Mouse (Mus musculus): Measurements from ENCODE around the gene Zfp800. TPM values are rescaled to one million over a fixed set of nuclear protein-coding genes. Genes with fewer than 3 reads are reported as not detected.

Gene Zfp800
- total RNA-seq, 2 experiments from 2014 or later = 20.9 to 24.5 TPM

DNA sequence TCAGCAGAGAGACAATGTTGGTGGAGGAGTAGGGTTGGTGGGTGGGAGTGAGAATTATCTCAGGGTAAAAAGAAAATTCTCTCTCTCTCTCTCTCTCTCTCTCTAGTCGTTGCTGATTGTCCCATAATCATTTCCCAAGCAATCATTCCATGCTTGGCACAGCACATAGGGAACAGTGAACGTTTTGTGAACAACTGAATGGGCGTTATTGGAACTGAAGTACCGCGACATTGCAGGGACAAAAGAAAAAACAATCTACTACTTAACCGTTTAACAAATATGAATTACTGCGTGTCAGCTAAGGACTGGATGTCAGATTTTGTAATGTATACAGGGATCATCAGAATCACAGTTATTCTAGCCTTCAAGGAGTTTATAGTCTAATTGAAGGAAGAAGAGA, 102.2 kb downstream of the Zfp800 start:
- intact Hi-C loops (cut with DNase I) = no loop called here
- DNase-seq (ENCODE audit: extremely low spot score in 1 of 2, low spot score in 2 of 2) = no peak
- H3K27ac ChIP-seq = no peak overlapping the region
- no peak for TF ChIP-seq CTCF (IDR thresholded peaks at IDR 0.05)
- H3K4me3 ChIP-seq = no peak overlapping the region

DNA sequence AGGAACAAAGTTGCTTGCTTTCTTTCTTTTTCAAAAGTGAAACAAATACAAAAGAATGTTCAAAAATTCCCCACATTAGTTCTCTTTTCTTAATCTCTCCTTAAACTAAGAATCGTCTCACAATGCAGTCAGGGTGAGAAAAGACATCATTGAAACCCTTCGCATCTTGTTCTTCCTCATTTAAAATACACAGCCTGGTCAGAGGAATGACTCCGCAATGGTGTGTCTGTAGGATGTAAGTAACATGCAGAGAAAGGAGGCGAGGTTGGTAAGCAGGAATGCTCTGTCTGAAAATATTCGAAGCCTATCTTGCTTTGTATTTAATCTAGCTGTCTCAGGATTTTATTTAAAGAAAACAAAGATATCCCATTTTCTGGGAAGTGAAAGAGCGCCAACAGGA, 105.0 kb downstream of the Zfp800 start:
- intact Hi-C loops (cut with DNase I) = no loop called here
- Histone ChIP-seq H3K27ac (no peak overlapping the region), H3K4me3 (no peak overlapping the region)
- DNase-seq (ENCODE audit: extremely low spot score in 1 of 2, low spot score in 2 of 2) = no peak
- TF ChIP-seq CTCF (IDR thresholded peaks at IDR 0.05) = no peak

DNA sequence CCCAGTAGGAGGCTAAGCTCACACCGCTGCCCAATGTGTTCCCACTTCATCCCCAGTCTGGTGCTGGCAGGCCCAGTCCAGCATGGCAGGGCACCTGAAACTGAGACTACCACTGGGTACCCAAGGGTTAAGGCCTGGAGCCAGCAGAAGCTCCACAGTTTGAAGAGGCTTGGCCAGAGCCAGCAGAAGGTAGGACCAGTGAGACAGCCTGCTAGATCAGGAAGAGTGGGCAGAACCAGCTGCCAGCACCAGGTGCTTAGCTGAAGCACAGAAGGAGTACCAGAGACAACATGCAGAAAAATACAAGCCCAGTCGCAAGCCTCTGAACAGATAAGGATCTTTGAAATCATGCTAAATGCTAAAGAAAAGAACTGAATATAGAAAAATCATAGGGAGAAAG, 117.9 kb downstream of the Zfp800 start:
- peak; percentile 17 to 58 for DNase-seq (ENCODE audit: extremely low spot score in 1 of 2, low spot score in 2 of 2)
- no peak overlapping the region for H3K4me3 ChIP-seq
- 0 out of 2 replicates have a peak overlapping the region, but pooled peaks have one; percentile 15 for H3K27ac ChIP-seq
- intact Hi-C loops (cut with DNase I) = no loop called here
- no peak for TF ChIP-seq CTCF (IDR thresholded peaks at IDR 0.05)

DNA sequence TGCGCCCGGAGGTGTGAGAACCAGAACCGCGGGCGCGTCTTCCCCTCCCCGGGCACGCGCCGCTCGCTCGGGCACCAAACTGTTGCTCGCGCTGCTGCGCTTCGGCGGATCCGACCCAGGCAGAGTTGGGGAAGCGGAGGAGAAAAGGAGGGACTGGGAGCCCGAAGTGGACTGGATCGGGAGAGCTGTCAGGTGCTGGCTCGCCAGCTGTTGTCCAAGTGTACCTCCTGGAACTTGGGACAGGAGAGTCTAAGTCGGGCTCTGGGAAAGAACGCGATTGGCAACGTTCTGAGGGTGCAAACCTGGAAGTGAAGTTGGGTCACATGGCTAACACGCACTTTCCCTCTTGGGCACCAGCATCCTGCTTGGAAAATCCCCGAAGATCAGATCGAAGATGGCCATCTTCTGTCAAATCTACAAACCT, 135.6 kb downstream of the Zfp800 start:
- TF ChIP-seq CTCF (IDR thresholded peaks at IDR 0.05) = no peak
- DNase-seq (ENCODE audit: extremely low spot score in 1 of 2, low spot score in 2 of 2) = no peak
- Histone ChIP-seq H3K27ac (peak overlapping the region; percentile 82), H3K4me3 (peak overlapping the region; percentile 63)
- intact Hi-C loops (cut with DNase I) = loop anchor here (5.0 kb wide), 2 partner anchors 160 to 215 kb away; partner anchors contain the start of genes Arf5 and Snd1

DNA sequence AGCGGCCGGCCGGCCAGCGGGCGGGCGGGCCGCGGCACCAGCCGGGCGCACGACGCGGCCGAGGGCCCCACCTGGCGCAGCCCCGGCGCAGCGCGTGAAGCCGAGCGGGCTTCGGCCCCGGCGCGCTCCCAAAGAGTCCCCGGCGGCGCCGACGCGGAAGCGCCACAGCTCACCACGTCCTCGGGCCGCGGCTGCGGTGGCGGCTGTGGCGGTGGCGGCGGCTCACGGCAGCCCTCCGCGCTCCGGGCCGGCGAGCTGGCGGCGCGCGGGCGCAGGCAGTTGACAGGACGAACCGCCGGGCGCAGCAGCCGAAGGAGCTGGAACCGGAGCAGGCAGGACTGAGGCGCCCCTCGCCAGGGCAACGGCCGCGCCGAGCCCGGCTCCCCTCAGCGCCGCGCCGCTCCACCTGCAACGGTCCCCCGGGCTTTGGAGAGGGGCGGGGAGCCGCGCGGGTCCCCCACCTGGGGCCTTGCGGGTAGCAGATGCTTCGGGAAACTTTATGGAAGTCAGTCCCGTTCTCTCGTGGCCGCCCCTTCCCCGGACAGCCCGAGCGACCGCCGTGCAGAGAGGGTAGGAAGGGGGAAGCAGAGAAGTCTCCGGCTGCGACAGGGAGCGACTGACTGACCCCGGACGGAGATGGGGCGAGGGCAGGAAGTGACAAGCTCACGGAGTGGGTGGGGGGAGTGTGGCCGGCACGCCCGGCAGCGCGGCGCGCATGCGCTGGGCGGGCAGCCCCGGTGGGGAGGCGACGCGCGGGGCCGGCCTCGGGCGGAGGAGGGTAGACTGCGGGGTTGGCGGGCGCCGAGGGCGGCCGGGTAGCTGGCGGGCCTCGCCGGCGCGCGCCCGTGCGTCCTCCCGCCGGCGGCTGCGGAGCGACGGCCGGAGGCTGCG, 136.3 kb downstream of the Zfp800 start:
- peak overlapping the region; percentile 85 for H3K27ac ChIP-seq
- intact Hi-C loops (cut with DNase I) = loop anchor here (5.0 kb wide), 2 partner anchors 161 to 216 kb away; partner anchors contain the start of genes Arf5 and Snd1
- TF ChIP-seq CTCF (IDR thresholded peaks at IDR 0.05) = no peak
- peak; percentile 88 to 90 for DNase-seq (ENCODE audit: extremely low spot score in 1 of 2, low spot score in 2 of 2)
- peak overlapping the region; percentile 63 for H3K4me3 ChIP-seq

DNA sequence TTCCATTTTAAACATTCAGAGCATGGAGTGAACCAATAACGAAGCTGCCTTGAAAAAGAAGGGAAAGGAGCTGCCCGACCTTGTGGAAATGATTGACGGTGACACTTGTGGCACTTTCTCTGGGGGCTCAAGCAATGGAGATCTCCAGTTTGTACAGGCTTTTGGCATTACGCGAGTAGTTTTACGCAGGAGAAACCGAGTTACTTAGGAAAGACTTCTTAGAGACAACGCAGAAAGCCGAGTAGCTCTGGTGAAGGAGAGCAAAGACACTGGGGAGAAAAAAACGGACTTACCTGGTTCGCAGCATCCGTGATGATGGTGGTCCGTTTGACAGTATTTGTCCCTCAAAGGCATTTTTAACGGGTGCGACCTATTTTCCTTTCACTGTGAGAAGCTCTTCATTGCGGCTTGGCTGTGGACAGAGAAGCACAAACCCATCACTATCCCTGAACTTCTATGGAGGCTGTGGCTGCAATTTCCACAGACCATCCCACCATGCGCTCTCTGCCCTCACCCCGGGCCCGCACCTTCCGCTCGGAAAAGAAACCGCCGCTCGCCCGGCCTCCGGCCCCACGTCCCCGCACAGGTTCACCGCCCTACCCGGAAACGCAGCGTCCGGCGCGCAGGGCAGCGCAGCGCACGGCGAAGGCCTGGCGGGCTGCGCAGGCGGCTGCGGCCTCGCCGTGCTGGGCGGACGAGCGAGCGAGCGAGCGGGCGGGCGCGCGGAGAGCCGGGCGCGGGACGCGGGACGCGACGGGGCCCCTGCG, 137.2 kb downstream of the Zfp800 start:
- peak overlapping the region; percentile 40; the same call in 1 of the 2 replicates for H3K27ac ChIP-seq
- peak overlapping the region; percentile 63 for H3K4me3 ChIP-seq
- no peak for TF ChIP-seq CTCF (IDR thresholded peaks at IDR 0.05)
- DNase-seq (ENCODE audit: extremely low spot score in 1 of 2, low spot score in 2 of 2) = peak; percentile 43 to 46
- intact Hi-C loops (cut with DNase I) = loop anchor here (5.0 kb wide), 2 partner anchors 162 to 217 kb away; partner anchors contain the start of genes Arf5 and Snd1

DNA sequence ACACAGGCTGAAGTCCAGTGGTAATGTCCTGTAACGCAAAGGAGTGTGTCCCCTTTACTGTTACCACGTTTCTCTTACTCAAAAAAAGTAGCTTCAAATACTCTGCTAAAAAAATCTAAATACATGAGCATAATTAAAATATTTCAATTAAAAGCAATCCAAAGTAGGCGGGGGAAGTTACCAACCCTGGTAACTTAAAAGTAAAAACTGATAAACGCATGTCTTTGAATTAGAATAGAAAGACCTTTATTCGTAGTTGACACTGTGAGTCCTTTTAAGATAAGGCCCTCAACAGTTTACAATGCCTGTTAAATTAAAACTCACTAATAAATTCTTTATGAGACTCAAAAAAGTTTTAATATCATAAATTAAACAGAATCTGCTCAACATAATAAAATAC, 138.1 kb downstream of the Zfp800 start:
- intact Hi-C loops (cut with DNase I) = loop anchor here (5.0 kb wide), 2 partner anchors 163 to 218 kb away; partner anchors contain the start of genes Arf5 and Snd1
- no peak for TF ChIP-seq CTCF (IDR thresholded peaks at IDR 0.05)
- H3K4me3 ChIP-seq = no peak overlapping the region
- no peak for DNase-seq (ENCODE audit: extremely low spot score in 1 of 2, low spot score in 2 of 2)
- H3K27ac ChIP-seq = no peak overlapping the region

DNA sequence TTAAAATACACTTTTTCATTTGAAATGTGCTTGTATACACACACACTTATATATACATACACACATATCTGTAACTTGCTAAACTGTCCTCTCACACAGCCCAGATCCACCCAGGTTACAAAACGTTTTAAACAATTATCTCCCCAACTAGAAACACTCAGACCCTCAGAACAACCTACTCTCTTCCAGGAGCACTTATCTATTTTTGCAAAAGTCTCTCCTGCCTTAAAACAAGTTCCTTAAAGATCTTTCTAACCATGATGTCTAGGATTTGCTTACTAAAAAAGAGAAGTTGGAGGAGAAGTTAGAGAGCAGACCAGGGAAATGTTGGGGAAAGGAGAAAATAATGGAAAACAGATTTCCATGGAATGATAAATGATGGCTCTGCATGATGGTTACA, 139.4 kb downstream of the Zfp800 start:
- no peak for DNase-seq (ENCODE audit: extremely low spot score in 1 of 2, low spot score in 2 of 2)
- intact Hi-C loops (cut with DNase I) = no loop called here
- no peak for TF ChIP-seq CTCF (IDR thresholded peaks at IDR 0.05)
- no peak overlapping the region for H3K4me3 ChIP-seq
- H3K27ac ChIP-seq = no peak overlapping the region

DNA sequence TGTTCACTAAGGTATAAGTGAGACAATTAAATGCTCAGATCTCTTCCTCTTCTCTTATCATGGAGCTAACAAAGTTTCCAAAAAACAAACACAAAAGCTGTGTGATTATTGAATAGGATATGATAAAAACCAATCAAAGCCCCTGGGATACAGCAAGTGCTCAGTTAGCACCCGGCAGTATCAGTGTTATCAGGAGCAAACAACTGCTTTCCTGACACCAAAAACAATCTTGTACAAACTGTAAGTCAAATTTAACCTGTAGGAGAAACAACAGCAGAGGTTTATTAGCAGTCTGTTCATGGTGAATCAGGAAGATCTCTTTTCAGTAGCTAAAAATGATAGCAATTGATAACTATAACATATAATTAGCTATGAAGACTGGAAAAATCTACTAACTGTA, 140.0 kb downstream of the Zfp800 start:
- Histone ChIP-seq H3K4me3 (no peak overlapping the region), H3K27ac (no peak overlapping the region)
- no peak for TF ChIP-seq CTCF (IDR thresholded peaks at IDR 0.05)
- intact Hi-C loops (cut with DNase I) = no loop called here
- DNase-seq (ENCODE audit: extremely low spot score in 1 of 2, low spot score in 2 of 2) = no peak

DNA sequence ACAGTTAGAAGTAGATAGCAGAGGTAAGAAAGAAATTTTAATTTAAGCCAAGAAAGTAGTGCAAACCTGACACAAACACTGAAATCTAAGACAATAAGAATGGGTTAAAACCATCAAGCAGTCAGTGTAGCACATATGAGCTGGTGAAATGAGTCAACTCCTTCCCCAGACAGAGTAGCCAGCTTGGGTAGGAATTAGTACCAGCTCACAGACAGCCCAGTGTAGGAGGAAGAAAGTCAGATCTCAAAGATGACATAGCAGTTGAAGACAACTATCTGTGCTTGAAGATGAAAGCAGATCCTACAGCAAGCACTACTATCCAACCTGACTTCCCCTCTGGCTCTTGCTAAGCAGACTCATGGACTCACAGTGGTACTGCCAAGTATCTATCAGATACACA, 145.0 kb downstream of the Zfp800 start:
- H3K27ac ChIP-seq = no peak overlapping the region
- no peak for TF ChIP-seq CTCF (IDR thresholded peaks at IDR 0.05)
- no peak overlapping the region for H3K4me3 ChIP-seq
- no peak for DNase-seq (ENCODE audit: extremely low spot score in 1 of 2, low spot score in 2 of 2)
- intact Hi-C loops (cut with DNase I) = no loop called here

DNA sequence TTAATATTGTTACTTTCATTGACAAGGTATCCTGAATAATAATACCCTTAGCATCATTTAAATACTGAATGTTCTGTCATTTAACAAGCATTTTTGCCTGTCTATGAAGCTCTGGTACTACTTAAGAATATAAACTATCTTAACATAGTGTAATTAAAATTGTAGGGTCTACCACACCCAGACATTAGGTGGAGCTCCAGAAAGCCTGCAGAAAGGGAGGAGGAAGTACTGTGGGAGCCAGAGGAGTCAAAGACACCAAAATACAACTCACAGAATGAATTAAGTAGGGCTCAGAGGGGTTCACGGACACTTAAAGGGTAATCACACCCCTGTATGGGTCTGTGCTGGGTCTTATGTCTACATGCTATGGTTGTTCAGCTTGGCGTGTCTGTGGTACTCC, 149.6 kb downstream of the Zfp800 start:
- DNase-seq (ENCODE audit: extremely low spot score in 1 of 2, low spot score in 2 of 2) = no peak
- Histone ChIP-seq H3K4me3 (no peak overlapping the region), H3K27ac (no peak overlapping the region)
- no peak for TF ChIP-seq CTCF (IDR thresholded peaks at IDR 0.05)
- intact Hi-C loops (cut with DNase I) = no loop called here
